Mouse (Mus musculus) adrenal gland, adult 18-20 months (tissue): Measurements from ENCODE around the gene Ralgps1. TPM values are rescaled to one million over a fixed set of nuclear protein-coding genes. Genes with fewer than 3 reads are reported as not detected.
"Not testable (repeated sequence)": the region's sequence is repeated elsewhere in the genome, so short reads cannot be mapped to it uniquely, and the experiment has no call there.

ENCODE experiments used
- DNase-seq, 2 experiments: peaks; one replicate each; pipeline ENCODE4 v3.0.0; 2021 to 2022; ENCODE audit warnings: low spot score in 2 of 2
- total RNA-seq, 2 experiments: library from RNA; stranded (reverse); gene quantifications; 1 replicate in 1 of 2; 2 replicates in 1 of 2; pipeline ENCODE4 v1.2.3; 2021

Ralgps1 gene
- total RNA-seq, 2 experiments from 2014 or later, result 5.1 to 5.7 TPM

DNA sequence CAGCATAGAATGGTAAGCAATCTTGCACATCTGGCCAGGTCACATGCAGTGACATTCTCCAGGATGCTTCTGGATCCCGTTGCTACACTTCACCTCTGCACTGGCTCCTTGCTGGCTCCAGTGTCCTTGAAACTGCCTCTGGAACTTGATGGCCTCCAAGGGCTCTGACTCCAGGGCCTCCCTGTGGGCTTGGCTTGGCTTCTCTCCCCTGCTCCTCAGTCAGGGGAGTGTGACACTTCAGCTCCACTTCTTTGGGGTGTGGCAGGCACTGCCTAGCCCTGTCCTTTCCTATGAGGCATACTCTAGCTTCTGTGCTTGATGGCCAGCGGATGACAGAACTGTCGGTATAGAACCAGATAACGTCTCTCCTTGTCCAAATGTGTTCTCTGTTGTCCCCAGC, 224.3 kb downstream of the Ralgps1 start:
- DNase-seq, result no peak

DNA sequence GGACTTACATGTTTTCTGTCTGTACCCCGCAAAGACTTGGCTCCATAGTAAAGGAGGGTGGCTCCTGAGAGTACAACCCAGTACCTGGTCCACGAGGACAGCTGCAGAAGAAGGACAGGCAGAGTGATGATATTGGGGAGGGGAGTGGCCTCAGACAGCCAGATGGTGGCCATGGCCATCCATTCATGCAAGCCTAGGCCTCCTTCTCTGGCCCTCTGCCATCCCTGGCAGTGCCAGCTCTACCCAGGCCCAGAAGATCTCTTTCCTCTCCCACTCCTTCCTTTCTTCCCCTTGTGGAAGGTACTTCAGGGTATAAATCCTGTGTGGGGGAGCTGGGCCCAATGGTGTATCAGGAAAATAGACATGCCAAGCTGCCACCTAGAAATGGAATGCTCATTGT, 228.0 kb downstream of the Ralgps1 start:
- DNase-seq, result no peak

DNA sequence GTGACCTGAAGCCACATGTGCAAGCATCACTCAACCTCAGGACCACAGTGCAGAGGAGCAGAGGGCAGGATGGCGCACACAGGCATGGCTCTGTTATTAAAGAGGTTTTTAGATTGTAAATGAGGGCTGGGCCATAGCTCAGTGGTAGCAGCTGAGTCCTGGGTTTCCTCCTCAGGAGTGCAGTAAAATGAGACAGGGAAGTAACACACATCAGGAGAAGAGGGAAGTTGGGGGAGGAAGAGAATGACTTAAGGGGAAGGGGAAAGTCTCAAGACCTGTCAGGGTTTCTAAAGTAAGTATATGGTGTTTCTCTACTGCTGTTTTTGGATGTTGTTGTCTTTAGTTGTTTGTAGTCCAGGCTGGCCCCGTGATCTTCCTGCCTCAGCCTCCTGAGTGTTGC, 232.8 kb downstream of the Ralgps1 start:
- DNase-seq, result no peak

DNA sequence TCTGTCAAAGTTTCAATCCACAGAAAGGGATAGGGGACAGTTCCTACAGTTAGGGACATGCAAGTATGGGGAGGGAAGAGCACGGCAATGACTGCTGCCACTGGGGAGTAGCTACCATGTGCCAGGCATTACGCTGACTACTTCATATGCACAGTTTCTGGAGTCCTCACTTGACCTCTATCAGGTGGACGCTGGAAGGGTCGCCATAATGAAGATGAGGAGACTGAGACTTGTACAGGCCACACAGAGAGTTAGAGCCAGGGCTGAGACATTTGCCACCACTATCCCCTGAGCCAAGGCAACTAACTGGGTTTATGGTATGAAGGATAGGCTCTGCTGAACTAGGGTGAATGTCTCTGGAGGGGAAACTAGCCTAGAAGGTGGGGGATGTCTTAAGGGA, 233.6 kb downstream of the Ralgps1 start:
- DNase-seq, result peak in 1 of 2 experiments; percentile 10

DNA sequence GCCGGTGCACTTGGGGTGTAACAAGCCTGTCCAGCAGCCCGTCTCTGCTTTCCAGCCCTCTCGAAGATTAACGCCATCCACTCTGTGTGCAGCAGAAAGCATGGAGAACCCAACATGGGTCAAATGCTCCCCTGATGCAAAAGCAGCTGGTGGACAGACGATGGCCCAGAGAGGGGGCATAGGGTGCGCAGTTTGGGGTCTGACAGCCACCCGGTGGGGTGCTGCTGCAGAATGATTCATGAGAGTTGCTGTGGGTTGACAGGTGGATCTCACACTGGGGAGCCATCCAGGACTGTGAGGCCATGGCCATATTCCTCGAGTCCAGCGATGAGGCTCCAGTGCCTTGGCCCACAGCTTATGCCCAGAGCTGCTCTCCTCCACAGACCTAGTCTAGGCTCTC, 234.0 kb downstream of the Ralgps1 start:
- peak in 1 of 2 experiments; percentile 10 for DNase-seq

DNA sequence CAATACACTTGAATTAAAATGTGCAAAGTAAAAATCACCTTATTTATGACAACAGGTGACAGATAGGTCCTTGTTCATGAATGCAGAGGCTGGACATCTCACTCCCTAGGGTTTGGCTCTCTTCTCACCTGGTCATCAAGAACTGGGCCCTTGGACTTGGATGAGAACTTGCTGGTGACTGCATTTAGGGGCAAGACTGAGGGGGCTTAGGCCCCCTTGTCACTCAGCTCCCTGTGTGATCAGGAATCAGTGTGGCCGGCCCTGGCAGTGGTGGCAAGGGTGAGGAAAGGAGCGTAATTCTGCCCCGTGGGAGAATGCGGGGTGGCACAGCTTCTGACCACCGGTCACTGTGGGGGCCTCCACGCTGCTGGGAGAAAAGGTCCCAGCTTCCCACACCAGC, 234.9 kb downstream of the Ralgps1 start:
- DNase-seq, result no peak

DNA sequence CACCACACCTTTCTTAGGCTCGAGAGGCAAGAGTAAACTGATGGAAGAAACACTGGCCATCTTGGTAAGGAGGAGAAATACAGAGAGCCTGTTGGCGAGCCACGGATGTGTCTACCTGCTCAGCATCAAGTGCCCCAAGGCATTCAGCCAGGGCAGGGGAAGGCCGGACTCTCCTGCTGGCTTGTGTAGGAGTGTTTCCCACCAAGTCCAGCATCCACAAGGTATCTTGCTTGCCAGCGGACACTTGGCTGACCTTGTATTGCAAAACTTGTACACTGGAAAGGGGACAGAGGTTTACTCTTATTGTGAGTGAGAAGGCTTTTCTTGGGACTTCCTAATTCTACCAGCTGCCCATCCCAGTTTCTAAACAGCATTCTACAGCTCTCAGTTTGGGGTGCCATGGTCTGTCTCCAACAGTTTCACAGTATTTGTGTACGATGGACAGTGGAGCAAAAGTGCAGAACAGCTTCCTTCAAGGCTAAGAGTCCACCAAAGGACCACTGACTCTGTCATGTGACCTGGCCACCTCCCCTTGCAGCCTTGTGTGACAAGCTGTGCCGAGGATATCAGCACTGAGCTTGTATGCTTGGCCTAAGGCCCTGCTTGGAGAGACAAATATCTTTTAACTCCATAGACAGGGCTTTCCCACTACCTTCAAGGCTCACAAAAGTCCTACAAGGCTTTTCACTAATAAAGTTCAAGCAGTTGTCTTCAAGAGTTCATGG, 236.4 kb downstream of the Ralgps1 start:
- DNase-seq, result no peak

DNA sequence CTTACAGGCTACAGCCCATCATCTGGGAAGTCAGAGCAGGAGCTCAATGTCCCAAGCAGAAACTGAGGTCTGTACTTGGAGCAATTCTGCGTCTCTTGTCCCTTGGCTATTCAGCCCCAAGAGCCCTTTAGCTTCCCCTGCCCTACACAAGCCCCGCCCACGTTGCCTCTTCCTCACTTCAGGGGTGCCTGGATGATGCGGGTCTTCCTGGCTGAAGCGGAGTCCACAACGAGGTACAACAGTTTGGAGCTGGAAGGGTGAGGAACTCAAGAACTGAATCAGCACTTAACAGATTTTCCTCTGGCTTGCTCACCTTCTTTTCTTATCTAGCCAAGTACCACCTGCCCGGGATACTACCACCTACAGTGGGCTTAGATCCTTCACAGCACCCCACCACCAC, 239.0 kb downstream of the Ralgps1 start:
- no peak for DNase-seq

DNA sequence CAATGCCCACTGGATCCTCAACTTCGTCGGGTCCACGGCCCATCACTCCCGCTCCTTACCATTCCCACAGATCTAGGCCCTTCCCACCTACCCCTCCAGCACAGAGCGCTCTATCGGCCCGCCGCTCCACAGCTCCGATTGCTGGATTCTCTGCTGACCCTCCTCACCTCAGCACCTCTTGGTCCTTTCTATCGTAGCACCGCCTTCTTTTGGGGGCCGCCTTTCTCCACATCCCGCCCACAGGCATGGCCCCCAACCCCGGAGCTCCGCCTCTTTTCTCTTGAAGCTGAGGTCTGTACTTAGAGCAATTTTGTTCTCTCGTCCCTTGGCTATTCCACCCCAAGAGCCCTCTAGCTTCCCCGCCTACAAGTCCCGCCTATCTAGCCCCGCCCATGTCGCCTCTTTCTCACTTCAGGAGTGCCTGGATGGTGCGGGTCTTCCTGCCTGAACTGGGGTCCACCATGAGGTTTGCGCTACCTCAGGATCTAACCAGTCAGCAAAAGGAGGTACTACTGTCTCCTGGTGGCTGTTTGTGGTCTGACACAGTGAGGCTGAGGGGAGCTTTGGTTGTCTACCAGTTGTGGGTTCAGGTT, 239.7 kb downstream of the Ralgps1 start, which contains the start of gene Garnl3:
Gene Garnl3 (minus strand): TSS at position 155 of the 593 bp plus-strand sequence.
- DNase-seq, result peak; percentile 48 to 57

DNA sequence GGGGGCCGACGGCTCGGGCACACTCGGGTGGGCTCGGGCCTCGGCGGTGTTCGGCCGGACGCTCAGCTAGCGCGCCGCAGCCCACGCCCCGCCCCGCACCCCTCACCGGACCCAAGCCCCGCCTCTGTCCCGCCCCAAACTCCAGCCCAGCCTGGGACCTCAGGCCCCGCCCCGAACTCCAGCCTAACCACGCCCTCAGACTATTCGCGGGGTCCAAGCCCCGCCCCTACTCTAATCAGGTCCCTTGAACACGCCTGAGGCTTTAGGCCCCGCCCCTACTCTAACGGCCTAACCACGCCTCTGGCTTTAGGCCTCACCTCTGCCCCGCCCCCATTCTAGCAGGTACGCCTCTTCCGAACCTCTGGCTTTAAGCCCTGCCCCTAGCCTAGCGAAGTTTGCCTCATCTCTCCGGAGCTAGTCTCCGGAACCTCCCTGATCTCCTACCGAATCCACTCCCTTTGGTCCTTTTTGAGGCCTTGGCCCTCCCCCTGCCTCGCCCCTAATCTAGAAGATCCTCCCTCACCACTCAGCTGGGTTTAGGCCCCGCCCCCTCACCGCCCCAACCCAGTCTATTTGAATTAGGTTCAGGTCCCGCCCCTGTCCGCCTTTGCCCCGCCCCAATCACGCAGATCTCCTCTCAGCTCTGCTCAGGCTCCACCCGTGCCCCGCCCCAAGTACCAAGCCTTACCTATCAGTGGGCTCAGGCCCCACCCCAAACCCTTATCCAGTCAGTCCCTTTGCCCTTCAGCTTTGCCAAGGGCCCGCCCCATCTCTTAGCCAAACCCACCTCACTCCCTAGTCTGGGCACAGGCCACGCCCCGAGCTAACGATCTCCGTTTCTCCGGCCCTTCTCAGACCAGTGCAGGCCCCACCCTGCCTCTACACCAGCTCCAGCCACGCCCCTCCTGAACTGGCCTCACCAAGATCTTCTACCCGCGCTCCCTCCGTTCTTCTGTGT, 240.5 kb downstream of the Ralgps1 start:
- DNase-seq, result peak; percentile 97

DNA sequence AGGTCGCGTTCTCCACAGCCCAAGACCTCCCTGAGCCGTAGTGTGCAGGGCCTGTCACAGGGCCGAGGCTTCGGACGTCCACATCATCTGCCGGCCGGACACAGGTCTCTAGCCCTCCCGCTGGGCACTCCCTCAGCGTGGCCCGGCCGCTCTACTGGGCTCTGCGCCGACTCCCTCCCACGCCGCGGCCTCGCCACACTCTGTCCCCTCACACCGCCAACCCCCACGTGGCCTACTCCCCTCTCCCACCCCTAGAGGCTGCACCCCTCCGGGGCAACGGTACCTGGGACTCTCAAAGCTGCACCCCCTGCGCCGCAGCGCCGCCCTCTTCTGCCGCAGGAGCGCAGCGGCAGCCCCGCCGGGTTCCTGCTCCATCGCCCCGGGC, 241.2 kb downstream of the Ralgps1 start:
- no peak for DNase-seq

DNA sequence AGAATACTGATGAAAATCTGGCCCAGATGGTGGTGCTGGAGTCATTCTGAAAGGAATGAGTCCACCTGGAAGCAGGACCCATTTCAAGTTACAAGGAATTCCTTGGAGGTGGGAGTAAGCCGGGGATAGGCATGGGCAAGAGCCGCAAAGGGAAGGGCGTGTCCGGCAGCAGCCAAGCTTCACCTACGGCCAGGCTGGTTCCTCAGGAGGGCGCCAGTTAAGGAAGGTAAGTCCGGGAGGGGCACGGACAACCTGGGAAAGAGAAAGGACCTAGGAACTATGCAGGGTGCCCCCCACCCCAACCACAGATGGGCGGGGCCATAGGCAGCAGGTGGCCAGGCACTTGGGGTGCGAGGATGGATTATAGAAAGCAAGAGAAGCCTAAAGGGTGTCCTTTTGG, 241.6 kb downstream of the Ralgps1 start:
- DNase-seq, result no peak

DNA sequence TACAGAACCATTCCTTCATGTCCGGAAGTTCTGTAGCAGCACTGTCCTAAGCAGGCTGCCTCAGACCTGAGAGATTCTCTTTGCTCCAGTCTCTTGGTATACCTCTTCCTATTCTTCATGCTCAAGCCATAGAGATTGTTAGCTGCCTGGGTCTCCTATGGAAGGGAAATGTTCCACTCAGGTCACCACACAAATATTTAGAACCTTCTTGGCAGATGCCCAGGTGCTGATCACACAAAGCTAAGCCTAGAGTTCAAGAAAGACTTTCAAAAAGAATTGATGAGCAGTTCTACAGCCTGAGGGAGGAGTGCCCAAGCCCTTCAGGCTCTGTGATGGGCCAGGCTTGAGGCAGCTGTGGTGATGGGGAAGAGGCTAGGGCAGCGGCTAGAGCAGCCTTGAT, 242.3 kb downstream of the Ralgps1 start:
- DNase-seq, result no peak

DNA sequence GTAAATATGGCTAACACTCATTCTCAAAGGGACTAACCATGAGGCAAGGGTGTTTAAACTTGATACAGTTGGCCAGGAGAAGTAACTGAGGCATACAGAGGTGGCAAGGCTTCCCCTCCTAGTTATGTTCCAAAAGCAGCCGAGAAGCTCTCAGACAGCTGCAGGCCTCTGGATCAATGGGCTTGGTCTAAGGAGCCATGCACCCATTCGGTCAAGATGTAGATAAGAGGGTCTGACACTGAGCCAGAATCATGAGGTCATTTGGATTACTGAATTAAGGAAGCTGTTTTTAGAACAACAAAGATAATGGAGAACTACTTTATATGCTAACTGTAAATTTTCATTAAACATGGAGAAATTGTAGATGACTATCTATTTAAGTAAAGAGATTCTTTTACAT, 244.0 kb downstream of the Ralgps1 start:
- DNase-seq, result no peak

DNA sequence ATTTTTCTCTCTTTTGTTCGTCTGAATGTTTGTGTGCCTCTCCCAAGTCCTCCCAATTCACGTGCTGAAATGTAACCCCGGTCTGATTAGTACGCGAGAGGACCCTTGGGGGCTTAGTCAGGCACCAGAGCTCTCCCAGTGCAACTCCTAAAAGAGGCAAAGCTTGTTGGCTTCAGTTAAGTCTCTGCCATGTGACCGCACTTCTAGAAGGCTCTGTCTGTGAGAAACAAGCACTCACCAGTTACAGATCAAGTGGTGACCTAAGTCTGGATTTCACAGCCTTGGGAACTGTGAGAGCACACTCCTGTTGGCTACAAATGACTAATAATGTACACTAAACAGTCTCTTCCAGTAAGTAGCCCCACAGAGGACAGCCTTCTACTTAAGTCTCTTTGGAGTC, 248.4 kb downstream of the Ralgps1 start:
- DNase-seq, result no peak

DNA sequence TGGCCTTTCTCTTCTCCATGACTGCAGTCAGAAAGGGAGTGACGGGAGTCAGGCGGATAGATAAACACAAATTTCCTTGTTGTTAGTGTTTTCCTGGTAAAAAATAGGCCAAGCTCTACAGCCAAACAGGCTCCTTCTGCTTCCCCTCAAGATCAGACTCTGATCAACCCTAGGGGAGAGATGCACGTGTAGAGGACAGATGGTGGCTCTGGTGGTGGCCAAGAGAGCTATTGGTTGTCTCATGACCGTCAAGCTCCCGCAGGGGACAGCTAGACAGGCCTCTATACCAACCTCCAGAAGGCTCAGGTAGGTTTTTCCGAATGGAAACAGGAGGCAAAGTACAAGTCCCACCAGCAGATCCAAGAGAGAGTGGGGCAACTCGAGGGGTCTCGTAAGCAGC, 270.8 kb downstream of the Ralgps1 start:
- DNase-seq, result no peak

DNA sequence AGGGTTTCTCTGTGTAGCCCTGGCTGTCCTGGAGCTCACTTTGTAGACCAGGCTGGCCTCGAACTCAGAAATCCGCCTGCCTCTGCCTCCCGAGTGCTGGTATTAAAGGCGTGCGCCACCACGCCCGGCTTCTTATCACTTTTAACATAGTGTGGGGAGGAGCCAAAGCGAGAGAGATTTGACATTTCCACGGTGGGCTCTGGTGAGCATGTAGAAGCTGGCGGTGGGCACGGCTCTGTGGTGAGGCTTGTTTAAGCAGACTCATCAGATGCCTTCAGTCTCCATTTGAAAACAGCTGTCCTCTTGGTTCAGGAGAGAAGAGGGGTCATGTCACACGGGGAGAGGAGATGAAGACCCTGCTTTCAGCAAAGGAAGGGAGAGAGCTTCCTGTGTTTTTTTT, 274.0 kb downstream of the Ralgps1 start:
- not testable (repeated sequence) for DNase-seq

DNA sequence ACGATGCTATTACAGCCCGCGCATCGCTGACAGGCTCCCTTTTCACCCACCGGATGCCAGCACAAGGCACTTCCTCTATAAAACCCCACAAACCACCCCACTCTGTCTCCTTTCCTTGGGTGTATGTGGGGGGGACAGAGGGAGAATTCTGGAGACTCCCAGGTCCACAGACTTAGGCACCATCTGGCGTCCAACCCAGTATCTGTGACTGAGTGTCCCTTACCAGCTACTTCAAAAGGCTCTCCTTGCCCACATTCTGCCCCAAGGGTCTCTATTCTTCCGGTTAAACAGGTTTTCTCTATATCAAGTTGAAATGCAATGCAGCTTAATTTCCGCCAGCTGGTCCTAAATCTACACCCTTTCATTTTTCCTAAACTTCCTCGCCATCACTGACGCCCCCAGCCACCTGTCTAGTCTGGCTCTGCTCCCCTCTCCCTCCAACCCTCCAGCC, 276.0 kb downstream of the Ralgps1 start:
- no peak for DNase-seq

DNA sequence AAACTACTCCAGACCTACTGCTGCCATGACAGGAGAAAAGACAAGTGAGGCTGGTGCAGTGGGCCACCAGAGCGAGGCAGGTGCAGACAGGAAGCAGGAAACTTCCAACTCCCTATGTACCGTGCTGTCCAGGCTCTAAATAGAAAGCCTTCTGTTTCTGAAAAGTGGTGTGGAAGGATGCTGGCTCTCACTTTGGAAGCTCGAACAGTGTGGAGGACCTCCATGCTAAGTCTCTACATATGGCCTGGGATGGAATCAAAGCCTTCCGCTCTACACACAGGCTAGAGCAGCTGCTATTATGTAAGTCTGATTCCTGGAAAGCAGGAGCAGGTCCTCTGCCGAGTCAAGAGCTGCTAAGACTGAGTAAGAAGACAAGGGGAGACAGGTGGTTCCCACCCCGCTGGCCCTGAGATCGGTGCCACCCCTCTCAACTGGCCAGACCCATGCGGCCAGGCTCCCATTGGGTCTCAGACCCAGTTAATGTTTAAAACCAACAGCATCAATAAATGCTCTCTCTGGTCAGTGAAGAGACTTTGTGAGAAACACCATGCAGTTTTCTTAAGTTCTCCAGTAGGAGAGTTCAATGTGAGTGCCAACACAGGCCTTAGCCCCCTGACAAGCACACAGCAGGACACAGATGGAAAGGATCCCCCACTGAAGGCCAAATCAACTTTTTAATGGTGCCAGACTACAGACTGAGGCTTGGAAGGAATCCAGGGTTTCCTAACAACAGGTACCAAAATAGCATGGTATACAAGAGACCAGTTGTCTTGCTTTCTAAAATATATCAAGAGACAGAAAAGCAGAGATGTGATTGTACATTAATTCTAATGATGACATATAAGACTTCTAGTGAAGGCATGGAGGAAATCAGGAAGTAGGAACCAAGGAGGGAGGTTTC, 280.4 kb downstream of the Ralgps1 start:
- no peak for DNase-seq

DNA sequence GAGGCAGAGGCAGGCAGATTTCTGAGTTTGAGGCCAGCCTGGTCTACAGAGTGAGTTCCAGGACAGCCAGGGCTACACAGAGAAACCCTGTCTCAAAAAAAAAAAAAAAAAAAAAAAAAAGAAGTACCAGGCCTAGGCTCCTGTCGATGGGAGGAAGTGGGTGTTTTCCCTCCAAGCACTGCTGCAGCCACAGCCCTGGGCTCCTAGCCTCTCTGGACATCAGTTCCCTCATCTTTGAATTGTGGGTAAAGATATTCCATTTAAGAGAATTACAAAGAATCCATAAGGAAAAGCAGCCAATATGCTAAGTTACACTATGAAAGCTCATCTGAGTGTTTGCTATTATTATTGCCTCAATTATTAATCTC, 281.3 kb downstream of the Ralgps1 start:
- not testable (repeated sequence) for DNase-seq
